Mouse (Mus musculus): ENCODE measurements around the gene Xkrx. TPM values are rescaled to one million over a fixed set of nuclear protein-coding genes. Genes with fewer than 3 reads are reported as not detected.

Xkrx gene
- polyA plus RNA-seq, 1 experiment from 2014 or later, result 0.23 TPM

DNA sequence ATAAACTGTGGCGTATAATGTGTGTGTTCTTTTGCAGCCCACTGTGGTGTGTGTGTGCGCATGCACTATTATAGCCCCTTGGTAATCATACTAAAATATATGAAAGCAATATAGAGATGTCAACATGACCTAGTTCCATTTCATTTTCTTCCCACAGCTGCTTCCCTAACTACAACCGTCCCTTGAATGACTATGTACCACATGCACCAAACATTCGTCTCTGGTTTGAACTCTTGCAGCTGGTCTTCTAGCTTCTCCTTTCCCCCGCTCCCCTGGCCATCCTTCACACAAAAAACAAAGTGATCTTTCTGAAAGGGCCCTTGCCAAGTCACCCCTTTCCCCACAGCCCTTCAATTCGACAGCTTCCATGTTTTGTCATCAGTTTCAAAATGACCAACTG is 21.9 kb downstream of the Xkrx start:
- H3K27me3 ChIP-seq, result peaks cover 13% of the 10 kb centered on the region; the same call in 1 of the 2 replicates
- no peak for ATAC-seq (ENCODE audit: low FRiP score, low read depth)
- WGBS, result 76% methylated on average over 6 of the region's 6 CpGs
- H3K9me3 ChIP-seq, result no peaks in the 10 kb centered on the region
- no peak overlapping the region for H3K9ac ChIP-seq
- no peak overlapping the region for H3K27ac ChIP-seq
- no peak overlapping the region for H3K4me3 ChIP-seq
- no peak overlapping the region for H3K4me2 ChIP-seq (replicated peaks)
- H3K36me3 ChIP-seq, result no peaks in the 10 kb centered on the region
- H3K4me1 ChIP-seq, result no peaks in the 10 kb centered on the region

DNA sequence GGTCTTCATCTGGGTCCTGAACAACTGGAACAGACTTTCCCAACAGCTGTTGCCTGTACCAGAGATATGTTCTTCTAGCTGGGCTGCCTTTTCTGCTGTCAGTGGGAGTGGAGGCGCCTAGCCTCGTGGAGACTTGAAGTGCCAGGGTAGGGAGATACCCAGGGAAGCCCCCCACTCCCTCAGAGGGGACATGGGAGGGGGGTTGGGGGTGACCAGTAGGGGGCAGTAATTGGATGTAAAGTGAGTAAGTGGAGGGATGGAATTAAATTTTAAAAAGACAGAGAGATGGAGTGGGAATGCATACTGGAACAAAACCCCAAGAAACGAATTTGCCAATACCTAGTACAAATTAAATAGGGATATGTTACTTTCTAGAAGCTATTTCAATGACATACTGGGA is 28.1 kb downstream of the Xkrx start:
- Histone ChIP-seq H3K4me1 (no peaks in the 10 kb centered on the region), H3K27me3 (peaks cover 18% of the 10 kb centered on the region), H3K9me3 (no peaks in the 10 kb centered on the region), H3K4me2 (replicated peaks) (no peak overlapping the region), H3K9ac (no peak overlapping the region), H3K36me3 (no peaks in the 10 kb centered on the region), H3K27ac (no peak overlapping the region), H3K4me3 (no peak overlapping the region)
- WGBS, result 58% methylated on average over 3 of the region's 3 CpGs
- no peak for ATAC-seq (ENCODE audit: low FRiP score, low read depth)

DNA sequence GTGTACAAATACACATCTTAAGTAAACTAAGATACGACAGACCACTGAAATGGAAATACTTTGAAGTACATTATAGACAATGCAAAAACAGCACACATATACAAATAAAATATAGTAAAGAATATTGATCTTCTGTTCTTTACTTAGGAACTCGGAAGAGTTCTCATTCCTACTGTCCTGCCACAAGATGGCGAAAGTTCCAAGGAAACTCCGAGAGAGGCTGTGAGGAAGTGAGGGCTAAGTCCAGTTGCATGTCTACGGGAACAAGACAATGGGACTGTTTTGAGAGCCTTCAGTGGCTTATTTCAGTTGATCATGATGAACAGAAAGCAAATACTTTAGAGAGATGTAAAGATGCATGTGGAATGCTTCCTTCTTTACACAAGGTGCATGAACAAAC is 29.6 kb downstream of the Xkrx start:
- no peak for ATAC-seq (ENCODE audit: low FRiP score, low read depth)
- Histone ChIP-seq H3K9me3 (no peaks in the 10 kb centered on the region), H3K4me2 (replicated peaks) (no peak overlapping the region), H3K36me3 (no peaks in the 10 kb centered on the region), H3K4me3 (no peak overlapping the region), H3K27me3 (peaks cover 26% of the 10 kb centered on the region), H3K9ac (no peak overlapping the region), H3K4me1 (no peaks in the 10 kb centered on the region), H3K27ac (no peak overlapping the region)
- WGBS, result 32% methylated on average over 5 of the region's 5 CpGs

DNA sequence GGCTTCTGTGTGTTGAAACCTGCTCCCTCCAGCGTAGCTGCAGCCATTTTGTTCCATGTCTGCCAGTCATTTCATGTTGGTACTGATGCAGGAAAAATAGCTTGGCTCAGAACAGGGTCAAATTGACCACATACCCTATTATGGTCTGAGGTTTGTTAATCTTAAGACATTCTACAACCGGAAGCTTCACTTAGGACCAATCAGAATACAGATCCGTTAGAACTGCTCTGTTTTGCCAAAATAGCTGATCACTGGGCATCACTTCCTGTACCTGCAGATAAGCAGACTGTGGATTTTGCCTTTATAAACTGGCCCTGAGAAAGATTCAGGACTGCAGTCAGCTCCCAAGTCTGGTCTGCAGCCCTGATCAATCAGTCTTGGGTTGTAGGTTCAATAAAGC is 33.3 kb downstream of the Xkrx start:
- Histone ChIP-seq H3K27ac (no peak overlapping the region), H3K27me3 (peaks cover 28% of the 10 kb centered on the region), H3K9me3 (no peaks in the 10 kb centered on the region), H3K4me1 (no peaks in the 10 kb centered on the region), H3K9ac (no peak overlapping the region), H3K4me2 (replicated peaks) (no peak overlapping the region), H3K4me3 (no peak overlapping the region), H3K36me3 (no peaks in the 10 kb centered on the region)
- no peak for ATAC-seq (ENCODE audit: low FRiP score, low read depth)
- 76% methylated on average over 3 of the region's 3 CpGs for WGBS

DNA sequence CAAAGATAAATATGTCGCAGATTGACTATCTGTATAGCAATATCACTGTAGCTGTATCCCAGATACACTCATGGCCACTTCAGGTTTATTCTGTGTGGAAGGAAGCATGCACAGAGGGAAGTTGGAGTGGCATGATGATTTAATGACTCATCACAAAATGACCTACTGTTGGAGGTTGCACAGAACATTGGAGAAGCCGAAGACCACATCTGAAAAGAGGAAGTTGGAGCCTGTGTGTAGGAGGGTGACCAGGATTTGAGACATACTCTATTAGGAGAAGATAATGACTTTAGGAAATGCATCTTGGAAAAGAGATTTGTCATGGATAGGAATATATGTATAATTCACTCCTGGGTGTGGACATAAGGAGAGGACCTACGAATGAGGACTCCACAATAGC is 45.5 kb downstream of the Xkrx start:
- H3K4me3 ChIP-seq, result no peak overlapping the region
- H3K27ac ChIP-seq, result no peak overlapping the region
- no peak for ATAC-seq (ENCODE audit: low FRiP score, low read depth)
- H3K27me3 ChIP-seq, result peaks cover 4% of the 10 kb centered on the region; the same call in 1 of the 2 replicates
- H3K9me3 ChIP-seq, result no peaks in the 10 kb centered on the region
- WGBS, result 69% methylated on average over 3 of the region's 3 CpGs
- H3K36me3 ChIP-seq, result no peaks in the 10 kb centered on the region
- H3K4me1 ChIP-seq, result no peaks in the 10 kb centered on the region
- H3K4me2 ChIP-seq (replicated peaks), result no peak overlapping the region
- H3K9ac ChIP-seq, result no peak overlapping the region

DNA sequence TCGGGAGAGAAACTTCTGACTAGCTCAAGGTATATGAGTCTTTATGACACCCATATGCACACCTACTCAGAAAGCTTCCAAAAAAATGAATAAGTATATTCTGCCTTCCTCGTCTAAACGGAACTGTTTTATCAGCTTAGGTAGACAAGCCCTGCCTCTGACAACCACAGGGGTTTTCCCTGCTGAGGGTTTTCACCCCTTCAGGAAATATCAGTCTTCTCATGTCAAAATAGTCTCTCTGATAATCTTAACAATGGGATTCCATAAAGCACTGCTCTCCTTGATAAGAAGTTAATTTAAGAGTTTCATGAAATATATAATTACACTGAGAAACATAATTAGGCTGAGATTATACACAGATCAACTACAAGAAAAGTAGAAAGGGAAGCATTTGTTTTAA is 50.1 kb downstream of the Xkrx start:
- no peak overlapping the region for H3K4me3 ChIP-seq
- no peak overlapping the region for H3K9ac ChIP-seq
- H3K9me3 ChIP-seq, result no peaks in the 10 kb centered on the region
- H3K27me3 ChIP-seq, result peaks cover 18% of the 10 kb centered on the region; the same call in 1 of the 2 replicates
- no peak overlapping the region for H3K4me2 ChIP-seq (replicated peaks)
- H3K4me1 ChIP-seq, result no peaks in the 10 kb centered on the region
- no peak overlapping the region for H3K27ac ChIP-seq
- no peaks in the 10 kb centered on the region for H3K36me3 ChIP-seq
- 86% methylated on average over 3 of the region's 3 CpGs for WGBS
- ATAC-seq (ENCODE audit: low FRiP score, low read depth), result no peak

DNA sequence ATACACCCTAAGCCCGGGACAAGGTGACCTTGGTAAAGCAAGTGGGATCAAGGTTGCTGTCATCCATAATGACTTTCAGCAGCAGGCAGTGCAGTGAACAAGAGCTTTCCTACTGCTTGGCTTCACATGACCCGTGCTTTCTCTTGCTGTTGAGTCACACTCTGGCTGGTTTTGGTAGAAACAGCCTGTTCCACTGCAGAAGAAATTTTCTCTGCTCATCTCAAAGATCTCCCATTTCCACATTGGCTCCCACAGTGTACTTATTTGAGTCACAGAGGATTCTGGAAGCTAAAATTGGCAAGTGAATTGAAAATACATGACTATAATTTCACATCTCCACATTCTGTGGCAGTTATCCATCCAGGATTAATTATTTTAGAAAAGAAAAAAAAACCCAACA is 59.2 kb downstream of the Xkrx start:
- no peak for ATAC-seq (ENCODE audit: low FRiP score, low read depth)
- Histone ChIP-seq H3K9me3 (no peaks in the 10 kb centered on the region), H3K27ac (no peak overlapping the region), H3K27me3 (peaks cover 13% of the 10 kb centered on the region; the same call in 1 of the 2 replicates), H3K4me3 (no peak overlapping the region), H3K36me3 (no peaks in the 10 kb centered on the region), H3K4me2 (replicated peaks) (no peak overlapping the region), H3K4me1 (no peaks in the 10 kb centered on the region), H3K9ac (no peak overlapping the region)
- WGBS, result 71% methylated on average over 2 of the region's 2 CpGs

Other genes with a start within 250 kb of the Xkrx start
- 3.4 and 3.9 TPM in 2 replicates for gene Sytl4, start 180.3 kb downstream of the Xkrx start, polyA plus RNA-seq (2015; fragmentation: Nextera tagmentation; extraction: Ambion mirVana)
- gene Cstf2, start 102.9 kb downstream of the Xkrx start, polyA plus RNA-seq (2015; fragmentation: Nextera tagmentation; extraction: Ambion mirVana), result 40.4 and 44.6 TPM in 2 replicates
- gene Arl13a, start 25.4 kb upstream of the Xkrx start, polyA plus RNA-seq (2015; fragmentation: Nextera tagmentation; extraction: Ambion mirVana), result not detected in 2 replicates
- gene Nox1, start 59.9 kb upstream of the Xkrx start, polyA plus RNA-seq (2015; fragmentation: Nextera tagmentation; extraction: Ambion mirVana), result 0.13 TPM in 1 of 2 replicates, not detected in the other
- gene Trmt2b, start 114.9 kb upstream of the Xkrx start, polyA plus RNA-seq (2015; fragmentation: Nextera tagmentation; extraction: Ambion mirVana), result 12.4 and 13.5 TPM in 2 replicates
- 14.5 and 15.9 TPM in 2 replicates for gene Tmem35a, start 133.1 kb upstream of the Xkrx start, polyA plus RNA-seq (2015; fragmentation: Nextera tagmentation; extraction: Ambion mirVana)
- gene Cenpi, start 146.0 kb upstream of the Xkrx start, polyA plus RNA-seq (2015; fragmentation: Nextera tagmentation; extraction: Ambion mirVana), result 25.4 and 28.6 TPM in 2 replicates
- gene Drp2, start 242.5 kb upstream of the Xkrx start, polyA plus RNA-seq (2015; fragmentation: Nextera tagmentation; extraction: Ambion mirVana), result 4.2 and 4.6 TPM in 2 replicates

Measured in limb, embryonic 13.5 days (tissue).